Mouse (Mus musculus) midbrain, embryonic 16.5 days (tissue): Measurements from ENCODE around the gene Abtb2. TPM values are rescaled to one million over a fixed set of nuclear protein-coding genes. Genes with fewer than 3 reads are reported as not detected.
"Not testable (repeated sequence)": the region's sequence is repeated elsewhere in the genome, so short reads cannot be mapped to it uniquely, and the experiment has no call there.

Experiments
- ATAC-seq: fragments of 200-750 bp; cut with Nextera tagmentation; 2 replicates; pipeline ENCODE4 v1.8.0; 2017; ENCODE audit warnings: moderate TSS enrichment
- H3K27ac ChIP-seq: fragments of 300-500 bp; sonication (generic); 2 replicates; pipeline ENCODE4 v1.5.1; 2014; ENCODE audit warnings: mild to moderate bottlenecking, low read length, mixed read lengths
- H3K27me3 ChIP-seq: fragments of 300-500 bp; sonication (generic); 2 replicates; pipeline ENCODE4 v1.6.1; 2014; ENCODE audit warnings: low read depth, low read length, mixed read lengths; ENCODE audit not compliant: control insufficient read depth, insufficient read depth
- H3K36me3 ChIP-seq: fragments of 300-500 bp; sonication (generic); 2 replicates; pipeline ENCODE4 v1.6.1; 2014; ENCODE audit warnings: mild to moderate bottlenecking, low read length, moderate library complexity, mixed read lengths; ENCODE audit not compliant: control insufficient read depth, insufficient read depth
- H3K4me1 ChIP-seq: fragments of 300-500 bp; sonication (generic); 2 replicates; pipeline ENCODE4 v1.6.1; 2014; ENCODE audit warnings: mild to moderate bottlenecking, low read length, mixed read lengths; ENCODE audit not compliant: control insufficient read depth, insufficient read depth
- H3K4me2 ChIP-seq: fragments of 300-500 bp; sonication (generic); 2 replicates; pipeline ENCODE4 v1.6.1; 2014; ENCODE audit warnings: mild to moderate bottlenecking, low read length, mixed read lengths
- H3K4me3 ChIP-seq: fragments of 300-500 bp; sonication (generic); 2 replicates; pipeline ENCODE4 v1.5.1; 2014; ENCODE audit warnings: low read depth, mild to moderate bottlenecking, low read length, moderate library complexity, mixed read lengths
- H3K9ac ChIP-seq: fragments of 300-500 bp; sonication (generic); 2 replicates; pipeline ENCODE4 v1.6.1; 2014; ENCODE audit warnings: low read depth, low read length, mixed read lengths
- H3K9me3 ChIP-seq: fragments of 300-500 bp; sonication (generic); replicated peaks from 2 replicates; pipeline ENCODE4 v1.6.1; 2014; ENCODE audit warnings: mild to moderate bottlenecking, low read length, mixed read lengths; ENCODE audit not compliant: control insufficient read depth, poor library complexity, severe bottlenecking
- WGBS: fragments of 180-500 bp; shearing (Covaris S2); extraction: QIAGEN DNeasy Blood & Tissue Kit; methylation state at CpG from one replicate; pipeline ENCODE4 v1.1.7; 2014; 5-methylcytosine and 5-hydroxymethylcytosine counted together
- polyA plus RNA-seq: library from polyadenylated mRNA; unstranded; fragments of >200 nt; fragmentation: Nextera tagmentation; extraction: Ambion mirVana; gene quantifications from 2 replicates; pipeline ENCODE4 v1.2.1, GENCODE M21; 2015

Abtb2 gene
- polyA plus RNA-seq = 8.7 and 9.0 TPM in 2 replicates

GRCm38 (mm10) chr2:103565732-103566422, at the start of gene Abtb2:
Gene Abtb2, plus strand, starts transcription at chr2:103566310.
- peak; percentile 97 for ATAC-seq
- Histone ChIP-seq H3K9me3 (no peaks in the 10 kb centered on the region), H3K4me1 (peaks cover 22% of the 10 kb centered on the region; the same call in 1 of the 2 replicates), H3K4me3 (peak within 1 kb of the TSS; percentile 68), H3K9ac (peak within 1 kb of the TSS; percentile 74), H3K27me3 (no peaks in the 10 kb centered on the region), H3K4me2 (peak within 1 kb of the TSS; percentile 96), H3K27ac (peak within 1 kb of the TSS; percentile 58), H3K36me3 (no peaks in the 10 kb centered on the region)
- under 1% methylated on average over 34 of the region's 34 CpGs for WGBS

- no peak for ATAC-seq
- Histone ChIP-seq H3K36me3 (no peaks in the 10 kb centered on the region), H3K27ac (no peak overlapping the region), H3K4me1 (no peaks in the 10 kb centered on the region), H3K9me3 (no peaks in the 10 kb centered on the region), H3K4me2 (no peak overlapping the region), H3K4me3 (no peak overlapping the region), H3K27me3 (no peaks in the 10 kb centered on the region), H3K9ac (no peak overlapping the region)
- 74% methylated on average over 1 of the region's 1 CpGs for WGBS
Measured at GRCm38 (mm10) chr2:103516472-103516871, 49.6 kb upstream of the Abtb2 start.

DNA sequence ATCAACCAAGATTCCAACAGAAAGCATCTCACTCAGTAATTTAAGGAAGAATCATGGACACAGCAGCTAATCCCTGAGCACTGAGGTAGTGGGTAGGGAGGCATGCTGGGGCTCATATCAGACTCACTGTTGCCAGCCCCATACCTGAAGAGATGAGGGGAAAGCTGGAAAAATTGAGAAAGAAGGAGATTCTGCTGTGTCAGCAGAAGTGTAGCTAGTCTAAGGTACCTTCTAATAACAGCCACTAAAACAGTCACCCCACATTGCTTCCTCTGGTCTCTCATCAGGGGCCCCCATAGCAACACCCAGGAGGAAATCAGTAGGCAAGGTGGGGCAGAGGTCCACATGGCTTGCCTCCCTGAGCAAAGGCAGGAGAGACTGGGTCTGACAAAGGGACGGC, 40.5 kb upstream of the Abtb2 start:
- Histone ChIP-seq H3K27me3 (no peaks in the 10 kb centered on the region), H3K9ac (no peak overlapping the region), H3K36me3 (no peaks in the 10 kb centered on the region), H3K9me3 (no peaks in the 10 kb centered on the region), H3K4me2 (no peak overlapping the region), H3K4me3 (no peak overlapping the region), H3K4me1 (no peaks in the 10 kb centered on the region), H3K27ac (no peak overlapping the region)
- 96% methylated on average over 1 of the region's 1 CpGs for WGBS
- no peak for ATAC-seq

- H3K4me2 ChIP-seq = no peak overlapping the region
- H3K4me1 ChIP-seq = no peaks in the 10 kb centered on the region
- H3K36me3 ChIP-seq = no peaks in the 10 kb centered on the region
- ATAC-seq = no peak
- no peak overlapping the region for H3K9ac ChIP-seq
- WGBS = 17% methylated on average over 2 of the region's 2 CpGs
- H3K27ac ChIP-seq = no peak overlapping the region
- H3K27me3 ChIP-seq = no peaks in the 10 kb centered on the region
- H3K9me3 ChIP-seq = no peaks in the 10 kb centered on the region
- no peak overlapping the region for H3K4me3 ChIP-seq
Measured at GRCm38 (mm10) chr2:103547132-103547531, 19.0 kb upstream of the Abtb2 start.

DNA sequence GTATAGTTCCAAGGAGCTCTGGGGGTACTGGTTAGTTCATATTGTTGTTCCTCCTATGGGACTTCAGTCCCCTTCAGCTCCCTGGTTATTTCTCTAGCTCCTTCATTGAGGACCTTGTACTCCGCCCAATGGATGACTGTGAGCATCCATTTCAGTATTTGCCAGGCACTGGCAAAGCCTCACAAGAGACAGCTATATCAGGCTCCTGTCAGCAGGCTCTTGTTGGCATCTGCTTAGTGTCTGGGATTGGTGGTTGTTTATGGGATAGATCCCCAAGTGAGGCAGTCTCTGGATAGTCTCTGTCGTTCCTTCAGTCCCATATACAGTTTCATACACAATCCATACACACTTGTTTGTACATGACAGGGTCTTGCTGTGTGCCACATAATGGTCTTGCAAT, 15.8 kb upstream of the Abtb2 start:
- H3K27me3 ChIP-seq, H3K27ac ChIP-seq, H3K4me1 ChIP-seq, H3K9ac ChIP-seq, ATAC-seq, H3K36me3 ChIP-seq, H3K4me3 ChIP-seq, H3K4me2 ChIP-seq, H3K9me3 ChIP-seq: not testable (repeated sequence)
- WGBS = 94% methylated on average over 2 of the region's 2 CpGs

DNA sequence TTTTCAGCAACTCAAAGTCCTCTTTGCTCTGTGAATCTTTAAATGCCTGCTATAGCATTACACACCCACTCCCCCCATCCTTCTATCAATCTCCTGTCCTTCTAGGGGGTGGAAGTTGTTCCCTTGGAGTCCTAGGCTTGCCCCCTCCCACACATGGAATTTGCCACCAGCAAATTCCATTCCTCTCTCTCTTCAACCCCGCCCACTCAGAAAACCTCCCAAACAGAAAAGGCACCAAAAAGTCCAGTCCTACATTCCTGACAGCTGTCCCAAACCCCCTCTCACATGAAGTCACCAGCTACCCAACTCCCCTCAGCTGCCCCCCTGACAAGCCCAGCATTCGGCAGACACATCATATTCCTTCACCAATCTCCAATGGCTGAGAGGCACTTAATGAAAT, 12.1 kb upstream of the Abtb2 start:
- no peaks in the 10 kb centered on the region for H3K36me3 ChIP-seq
- no peak overlapping the region for H3K4me2 ChIP-seq
- no peak overlapping the region for H3K9ac ChIP-seq
- H3K4me3 ChIP-seq = no peak overlapping the region
- H3K27me3 ChIP-seq = no peaks in the 10 kb centered on the region
- no peak overlapping the region for H3K27ac ChIP-seq
- H3K9me3 ChIP-seq = no peaks in the 10 kb centered on the region
- no peaks in the 10 kb centered on the region for H3K4me1 ChIP-seq
- 73% methylated on average over 2 of the region's 2 CpGs for WGBS
- no peak for ATAC-seq

DNA sequence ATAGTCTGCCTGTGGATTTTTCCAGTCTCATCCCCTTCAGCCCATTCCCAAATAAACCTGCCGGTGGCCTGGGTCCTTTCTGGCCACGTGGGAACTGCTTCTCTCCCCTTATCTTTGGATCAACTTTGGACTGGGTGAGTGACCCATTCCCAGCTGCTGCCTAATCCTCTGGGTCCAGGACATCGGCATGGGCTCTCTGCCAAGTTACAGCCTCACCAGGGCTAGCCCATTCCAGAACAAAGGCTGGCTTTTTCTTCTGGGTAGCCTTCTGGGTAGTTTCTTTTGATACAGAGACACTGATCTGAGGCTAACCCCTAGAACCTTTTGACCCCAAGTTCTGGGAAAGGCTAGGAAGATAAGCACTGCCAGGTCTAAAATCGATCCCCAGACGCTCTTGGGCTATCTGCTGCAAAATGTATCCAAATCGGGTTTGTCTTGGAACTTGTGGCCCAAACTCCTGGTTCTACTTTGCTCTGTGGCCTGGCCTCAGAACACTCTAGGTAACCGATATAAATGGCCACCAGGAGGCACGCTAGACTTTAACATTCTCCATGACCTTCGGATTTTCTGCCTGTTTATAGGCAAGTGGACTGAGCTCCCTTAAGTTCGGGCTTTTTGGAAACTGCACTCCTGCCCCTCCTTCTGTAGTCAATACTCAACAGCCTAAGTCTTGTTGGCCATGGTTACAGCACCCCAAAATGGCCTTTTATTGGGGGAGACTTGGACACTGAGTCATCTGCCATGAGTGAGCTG, 9.8 kb upstream of the Abtb2 start:
- H3K27ac ChIP-seq = no peak overlapping the region
- WGBS = 60% methylated on average over 10 of the region's 10 CpGs

DNA sequence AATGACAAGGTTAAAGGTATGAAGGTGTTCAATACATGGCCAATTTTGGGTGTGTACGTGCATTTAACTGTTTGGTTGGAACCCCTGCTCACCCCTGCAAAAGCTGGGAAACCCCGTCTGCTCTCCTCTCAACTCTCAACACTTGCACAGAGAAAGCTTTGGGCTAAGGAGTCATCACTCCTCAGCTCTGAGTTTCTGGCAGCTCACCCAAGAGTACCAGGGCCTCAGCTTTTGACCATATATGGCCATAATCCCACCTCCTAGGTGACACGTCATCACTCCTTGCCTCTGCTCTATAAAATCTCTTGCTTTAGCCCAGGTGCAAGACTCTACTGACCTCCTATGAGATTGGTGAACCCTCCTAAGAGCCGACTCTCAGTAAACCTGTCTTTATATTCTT, 5.2 kb upstream of the Abtb2 start:
- WGBS = 76% methylated on average over 4 of the region's 4 CpGs

More for the DNA sequence above, 9.8 kb upstream of the Abtb2 start:
- Histone ChIP-seq H3K4me1 (no peaks in the 10 kb centered on the region), H3K4me2 (no peak overlapping the region), H3K9ac (no peak overlapping the region), H3K36me3 (no peaks in the 10 kb centered on the region), H3K4me3 (no peak overlapping the region), H3K9me3 (no peaks in the 10 kb centered on the region), H3K27me3 (no peaks in the 10 kb centered on the region)
- ATAC-seq = no peak

DNA sequence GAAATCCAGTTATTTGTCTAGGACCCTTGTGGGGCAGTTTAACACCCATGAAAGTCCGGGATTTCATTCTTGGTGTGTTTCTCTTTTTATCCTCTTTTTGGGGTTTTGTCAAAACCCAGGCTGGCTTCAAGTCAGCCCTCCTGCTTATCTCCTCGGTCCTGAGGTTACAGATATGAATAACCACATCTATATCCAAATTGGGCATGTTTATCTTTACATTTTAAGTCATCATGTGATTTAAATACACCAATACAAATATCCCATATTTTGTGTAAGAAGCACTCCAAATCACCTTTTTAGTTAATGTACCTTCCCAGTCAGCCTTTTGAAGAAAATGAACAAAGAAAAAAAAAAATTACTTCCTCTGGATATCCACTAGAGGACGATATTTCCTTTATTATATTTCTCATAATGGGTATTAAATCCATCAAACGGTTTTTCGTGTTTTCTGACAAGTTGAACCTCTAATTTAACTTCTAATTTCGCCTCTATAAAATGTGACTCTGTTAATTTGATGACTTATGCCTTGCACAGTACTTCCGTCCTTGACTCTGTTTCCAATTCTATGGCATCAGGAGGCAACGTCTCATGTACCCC, 1.6 kb upstream of the Abtb2 start:
- Histone ChIP-seq H3K4me1 (peaks cover 20% of the 10 kb centered on the region; the same call in 1 of the 2 replicates), H3K4me2 (peak overlapping the region; percentile 96), H3K9ac (no peak overlapping the region), H3K36me3 (no peaks in the 10 kb centered on the region), H3K27ac (no peak overlapping the region), H3K9me3 (no peaks in the 10 kb centered on the region), H3K4me3 (peak overlapping the region; percentile 68), H3K27me3 (no peaks in the 10 kb centered on the region)
- WGBS = 16% methylated on average over 8 of the region's 8 CpGs
- no peak for ATAC-seq

More for the DNA sequence above, 5.2 kb upstream of the Abtb2 start:
- H3K4me1 ChIP-seq = peaks cover 9% of the 10 kb centered on the region; the same call in 1 of the 2 replicates
- no peaks in the 10 kb centered on the region for H3K27me3 ChIP-seq
- no peaks in the 10 kb centered on the region for H3K36me3 ChIP-seq
- H3K4me2 ChIP-seq = no peak overlapping the region
- H3K4me3 ChIP-seq = no peak overlapping the region
- H3K9me3 ChIP-seq = no peaks in the 10 kb centered on the region
- no peak overlapping the region for H3K27ac ChIP-seq
- no peak overlapping the region for H3K9ac ChIP-seq
- ATAC-seq = no peak
